In the genomic region with DNA sequence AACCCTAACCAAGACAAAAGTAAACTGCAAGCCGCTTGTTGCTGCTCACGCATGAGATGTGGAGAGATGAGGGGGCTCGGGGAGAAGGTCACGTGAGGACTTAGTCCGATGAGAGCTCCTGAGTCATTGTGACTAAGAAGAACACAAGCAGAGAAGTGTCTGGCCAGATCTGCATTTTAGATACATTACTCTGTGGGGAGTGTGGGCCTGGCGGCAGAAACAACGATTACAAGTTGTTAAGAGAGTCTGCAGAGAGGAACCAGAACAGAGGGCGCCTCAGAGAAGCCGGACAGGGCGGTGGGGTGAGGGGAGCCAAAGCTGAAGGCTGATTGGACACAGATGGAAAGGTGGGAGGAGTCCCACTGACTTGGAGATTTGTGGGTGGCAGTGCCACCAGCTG, we compare ENCODE assay signal across 7 mouse cellular contexts. TPM values are rescaled to one million over a fixed set of nuclear protein-coding genes. Genes with fewer than 3 reads are reported as not detected.
DNase-seq lines count a peak whose midpoint lies in the region; ATAC-seq lines count a peak whose summit lies in the region.

No protein-coding gene starts in this region.

- H3K4me3 ChIP-seq in liver, embryonic 13.5 days (replicated peaks), result no peak overlapping the region
- H3K4me3 ChIP-seq in liver, embryonic 12.5 days, result no peak overlapping the region
- H3K4me3 ChIP-seq in neural tube, embryonic 15.5 days (replicated peaks), result no peak overlapping the region

- WGBS in liver, embryonic 13.5 days (ENCODE audit: insufficient replicate concordance), result 29% methylated on average over 10 of the region's 10 CpGs
- WGBS in liver, embryonic 12.5 days (ENCODE audit: insufficient replicate concordance), result 32% methylated on average over 10 of the region's 10 CpGs
- WGBS in neural tube, embryonic 15.5 days, result 32% methylated on average over 10 of the region's 10 CpGs

- no peak overlapping the region for H3K27ac ChIP-seq in liver, embryonic 13.5 days
- no peak overlapping the region for H3K27ac ChIP-seq in liver, embryonic 12.5 days
- no peak overlapping the region for H3K27ac ChIP-seq in neural tube, embryonic 15.5 days (replicated peaks)

- ATAC-seq in liver, embryonic 13.5 days (ENCODE audit: low read depth), result no peak
- no peak for ATAC-seq in liver, embryonic 12.5 days
- no peak for ATAC-seq in neural tube, embryonic 15.5 days (ENCODE audit: low FRiP score)

- H3K36me3 ChIP-seq in liver, embryonic 13.5 days, result no peaks in the 10 kb centered on the region
- no peaks in the 10 kb centered on the region for H3K36me3 ChIP-seq in liver, embryonic 12.5 days
- H3K36me3 ChIP-seq in neural tube, embryonic 15.5 days, result no peaks in the 10 kb centered on the region

- H3K27me3 ChIP-seq in liver, embryonic 13.5 days, result 0 out of 2 replicates have a peak, but pooled peaks cover 3% of the 10 kb centered on the region
- no peaks in the 10 kb centered on the region for H3K27me3 ChIP-seq in liver, embryonic 12.5 days (replicated peaks)
- H3K27me3 ChIP-seq in neural tube, embryonic 15.5 days (replicated peaks), result peaks cover 4% of the 10 kb centered on the region; the same call in 1 of the 2 replicates

- no peak overlapping the region for H3K4me2 ChIP-seq in liver, embryonic 13.5 days
- no peak overlapping the region for H3K4me2 ChIP-seq in liver, embryonic 12.5 days
- peak overlapping the region; percentile 6; the same call in 1 of the 2 replicates for H3K4me2 ChIP-seq in neural tube, embryonic 15.5 days

- no peaks in the 10 kb centered on the region for H3K9me3 ChIP-seq in liver, embryonic 13.5 days (replicated peaks)
- no peaks in the 10 kb centered on the region for H3K9me3 ChIP-seq in liver, embryonic 12.5 days (replicated peaks)
- no peaks in the 10 kb centered on the region for H3K9me3 ChIP-seq in neural tube, embryonic 15.5 days (replicated peaks)

- peak; percentile 24 for DNase-seq in liver, embryonic 13.5 days
- peak; percentile 85 for DNase-seq in R1 (ENCODE audit: low read depth, low spot score)
- peak; percentile 46 for DNase-seq in embryo, embryonic 11 days
- no peak for DNase-seq in layer of hippocampus, adult 11-12 months (ENCODE audit: low spot score)
- no peak for DNase-seq in layer of hippocampus, adult 9-10 months (ENCODE audit: low spot score)

- H3K9ac ChIP-seq in liver, embryonic 13.5 days, result no peak overlapping the region
- H3K9ac ChIP-seq in liver, embryonic 12.5 days, result no peak overlapping the region
- no peak overlapping the region for H3K9ac ChIP-seq in neural tube, embryonic 15.5 days (replicated peaks)

- H3K4me1 ChIP-seq in liver, embryonic 13.5 days (replicated peaks), result peaks cover 14% of the 10 kb centered on the region
- H3K4me1 ChIP-seq in liver, embryonic 12.5 days, result peaks cover 14% of the 10 kb centered on the region
- H3K4me1 ChIP-seq in neural tube, embryonic 15.5 days, result peaks cover 29% of the 10 kb centered on the region

RNA-seq across cellular contexts. Expression of a gene that starts 2.7 kb away (rescaled TPM):
- polyA plus RNA-seq in liver, embryonic 13.5 days (2015; fragmentation: Nextera tagmentation; extraction: Ambion mirVana), result 0.16 and 0.19 TPM in 2 replicates
- 0.23 and 0.33 TPM in 2 replicates for polyA plus RNA-seq in liver, embryonic 12.5 days (2016; fragmentation: Nextera tagmentation; extraction: Ambion mirVana)
- 1.8 and 2.5 TPM in 2 replicates for polyA plus RNA-seq in neural tube, embryonic 15.5 days (2015; fragmentation: Nextera tagmentation; extraction: Ambion mirVana)

RNA-seq across cellular contexts. Expression of a gene that starts 56.5 kb away (rescaled TPM):
- not detected in 2 replicates for polyA plus RNA-seq in liver, embryonic 13.5 days (2015; fragmentation: Nextera tagmentation; extraction: Ambion mirVana)
- polyA plus RNA-seq in liver, embryonic 12.5 days (2016; fragmentation: Nextera tagmentation; extraction: Ambion mirVana), result not detected in 2 replicates
- not detected in 2 replicates for polyA plus RNA-seq in neural tube, embryonic 15.5 days (2015; fragmentation: Nextera tagmentation; extraction: Ambion mirVana)

Comparison
In these comparisons a context has a peak if more than half of its experiments do, and no peak if none do; other contexts are left out.
1. DNase-seq: peak in liver, embryonic 13.5 days (single experiment), R1 (single experiment) and embryo, embryonic 11 days (single experiment); none in layer of hippocampus, adult 11-12 months (single experiment) and layer of hippocampus, adult 9-10 months (single experiment).